ENCODE assay signal across 8 mouse cellular contexts in genomic region chr9:30921261-30922103, GRCm38 (mm10). TPM values are rescaled to one million over a fixed set of nuclear protein-coding genes. Genes with fewer than 3 reads are reported as not detected.
DNase-seq lines count a peak whose midpoint lies in the region; ATAC-seq lines count a peak whose summit lies in the region.

No protein-coding gene starts in this region.

- peak overlapping the region; percentile 83 for H3K27ac ChIP-seq in heart, embryonic 10.5 days
- H3K27ac ChIP-seq in hindbrain, embryonic 10.5 days: peak overlapping the region; percentile 51
- H3K27ac ChIP-seq in midbrain, embryonic 13.5 days: no peak overlapping the region

- peak; percentile 41; the same call in 1 of the 2 replicates for ATAC-seq in midbrain, embryonic 13.5 days

- peaks cover 32% of the 10 kb centered on the region for H3K4me1 ChIP-seq in heart, embryonic 10.5 days
- peaks cover 36% of the 10 kb centered on the region for H3K4me1 ChIP-seq in hindbrain, embryonic 10.5 days (replicated peaks)
- H3K4me1 ChIP-seq in midbrain, embryonic 13.5 days (replicated peaks): peaks cover 27% of the 10 kb centered on the region

- no peaks in the 10 kb centered on the region for H3K36me3 ChIP-seq in heart, embryonic 10.5 days
- no peaks in the 10 kb centered on the region for H3K36me3 ChIP-seq in hindbrain, embryonic 10.5 days
- no peaks in the 10 kb centered on the region for H3K36me3 ChIP-seq in midbrain, embryonic 13.5 days

- H3K4me3 ChIP-seq in heart, embryonic 10.5 days: peak overlapping the region; percentile 73
- peak overlapping the region; percentile 63 for H3K4me3 ChIP-seq in hindbrain, embryonic 10.5 days
- H3K4me3 ChIP-seq in midbrain, embryonic 13.5 days (replicated peaks): peak overlapping the region; percentile 45

- no peak for DNase-seq in heart, embryonic 10.5 days (ENCODE audit: low spot score)
- no peak for DNase-seq in heart, postnatal 25 days (ENCODE audit: low spot score)
- peak; percentile 24 for DNase-seq in embryo, embryonic 9.5 days (ENCODE audit: extremely low spot score)
- DNase-seq in hindbrain, embryonic 10.5 days (ENCODE audit: low spot score): peak; percentile 35
- DNase-seq in c-Kit-positive CD71-positive TER-119-positive erythroid progenitor cells, embryonic 14.5 days (ENCODE audit: low spot score): no peak
- DNase-seq in layer of hippocampus, postnatal 10 days (ENCODE audit: low spot score in 2 of 2): no peak
- DNase-seq in left cerebral cortex, postnatal 10 days (ENCODE audit: extremely low spot score in 1 of 2, low spot score in 2 of 2): no peak

- peak overlapping the region; percentile 81 for H3K4me2 ChIP-seq in midbrain, embryonic 13.5 days (replicated peaks)

- 2% methylated on average over 56 of the region's 56 CpGs for WGBS in heart, embryonic 10.5 days
- WGBS in hindbrain, embryonic 10.5 days: 5% methylated on average over 56 of the region's 56 CpGs
- WGBS in midbrain, embryonic 13.5 days: 3% methylated on average over 56 of the region's 56 CpGs

- intact Hi-C loops in heart, postnatal 25 days (cut with DNase I): loop anchor here (5.0 kb wide), 1 partner anchor 184 kb away; no protein-coding TSS in a partner anchor
- intact Hi-C loops in left cerebral cortex, postnatal 10 days (cut with DNase I): loop anchor here (10.0 kb wide), 1 partner anchor 197 kb away; no protein-coding TSS in a partner anchor

- H3K9me3 ChIP-seq in heart, embryonic 10.5 days: no peaks in the 10 kb centered on the region
- no peaks in the 10 kb centered on the region for H3K9me3 ChIP-seq in hindbrain, embryonic 10.5 days
- H3K9me3 ChIP-seq in midbrain, embryonic 13.5 days: no peaks in the 10 kb centered on the region

- peaks cover 27% of the 10 kb centered on the region for H3K27me3 ChIP-seq in heart, embryonic 10.5 days (ENCODE audit: insufficient read depth, poor library complexity, severe bottlenecking)
- H3K27me3 ChIP-seq in hindbrain, embryonic 10.5 days (ENCODE audit: insufficient read depth, poor library complexity, severe bottlenecking): peaks cover 49% of the 10 kb centered on the region
- peaks cover 39% of the 10 kb centered on the region for H3K27me3 ChIP-seq in midbrain, embryonic 13.5 days

- peak overlapping the region; percentile 53 for H3K9ac ChIP-seq in midbrain, embryonic 13.5 days (replicated peaks)

RNA-seq across cellular contexts. Expression of gene Adamts15, which starts 0.8 kb away (rescaled TPM):
- 6.4 and 7.9 TPM in 2 replicates for polyA plus RNA-seq in heart, embryonic 10.5 days (2016; fragmentation: Nextera tagmentation; extraction: Ambion mirVana)
- total RNA-seq in heart, postnatal 25 days (2021): 10 to 100 TPM in 1 of 2 experiments, 1 to 10 TPM in 1; 8.3 to 10.6 TPM
- polyA plus RNA-seq in hindbrain, embryonic 10.5 days (2016; fragmentation: Nextera tagmentation; extraction: Ambion mirVana): 5.4 and 6.6 TPM in 2 replicates
- 2.9 and 3.2 TPM in 2 replicates for polyA plus RNA-seq in midbrain, embryonic 13.5 days (2015; fragmentation: Nextera tagmentation; extraction: Ambion mirVana)
- 1 to 10 TPM; 7.7 to 8.7 TPM for total RNA-seq in layer of hippocampus, postnatal 10 days (2021)
- 10 to 100 TPM in 1 of 2 experiments, 1 to 10 TPM in 1; 9.2 to 11.6 TPM for total RNA-seq in left cerebral cortex, postnatal 10 days (2021)

RNA-seq across cellular contexts. Expression of gene Adamts8, which starts 20.9 kb away (rescaled TPM):
- 1.3 and 2.7 TPM in 2 replicates for polyA plus RNA-seq in heart, embryonic 10.5 days (2016; fragmentation: Nextera tagmentation; extraction: Ambion mirVana)
- 1 to 10 TPM; 3.7 to 6.0 TPM for total RNA-seq in heart, postnatal 25 days (2021)
- polyA plus RNA-seq in hindbrain, embryonic 10.5 days (2016; fragmentation: Nextera tagmentation; extraction: Ambion mirVana): 2.6 TPM in 2 replicates
- 0.66 and 0.96 TPM in 2 replicates for polyA plus RNA-seq in midbrain, embryonic 13.5 days (2015; fragmentation: Nextera tagmentation; extraction: Ambion mirVana)
- 1 to 10 TPM; 5.8 to 7.1 TPM for total RNA-seq in layer of hippocampus, postnatal 10 days (2021)
- total RNA-seq in left cerebral cortex, postnatal 10 days (2021): 10 to 100 TPM; 11.3 to 12.4 TPM

Comparison
In these comparisons a context has a peak if more than half of its experiments do, and no peak if none do; other contexts are left out.
1. DNase-seq: peak in embryo, embryonic 9.5 days (single experiment) and hindbrain, embryonic 10.5 days (single experiment); none in heart, embryonic 10.5 days (single experiment), heart, postnatal 25 days (single experiment), c-Kit-positive CD71-positive TER-119-positive erythroid progenitor cells, embryonic 14.5 days (single experiment), layer of hippocampus, postnatal 10 days (0 of 2) and left cerebral cortex, postnatal 10 days (0 of 2).
2. Peak in every context shown above with its lines, with median percentiles within 50 percentile points of each other: H3K4me3 ChIP-seq.